Mouse (Mus musculus): Measurements from ENCODE around the gene Dlk1.

Dlk1 gene

GRCm38 (mm10) chr12:109452592-109452991 lies at the start of gene Dlk1:
TSS of gene Dlk1 (plus strand) at chr12:109452823.
- DNase-seq (ENCODE audit: low spot score), result no peak

- DNase-seq (ENCODE audit: low spot score), result no peak
Observed at GRCm38 (mm10) chr12:109402943-109403342, 49.7 kb upstream of the Dlk1 start.

DNA sequence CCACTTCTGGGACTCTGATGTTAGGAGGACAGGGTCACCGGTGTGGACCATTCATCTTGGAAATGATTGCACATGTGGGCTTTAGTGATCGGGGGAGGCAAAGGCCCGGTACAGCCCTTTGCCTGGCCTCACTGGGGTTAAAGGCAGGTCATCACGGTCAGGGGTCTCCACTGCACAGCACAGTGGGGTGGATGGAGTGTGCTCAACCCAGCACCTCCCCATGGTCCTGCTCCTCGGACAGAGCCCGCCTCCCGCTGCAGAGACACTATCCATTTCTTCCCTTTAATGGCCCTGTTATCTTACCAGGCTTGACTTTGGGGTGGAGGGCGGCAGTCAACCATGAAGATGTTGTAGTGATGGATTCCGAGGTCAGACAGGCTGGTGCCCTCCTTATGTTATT lies 48.9 kb upstream of the Dlk1 start:
- no peak for DNase-seq (ENCODE audit: low spot score)

- no peak for DNase-seq (ENCODE audit: low spot score)
Observed at GRCm38 (mm10) chr12:109406018-109406417, 46.6 kb upstream of the Dlk1 start.

DNA sequence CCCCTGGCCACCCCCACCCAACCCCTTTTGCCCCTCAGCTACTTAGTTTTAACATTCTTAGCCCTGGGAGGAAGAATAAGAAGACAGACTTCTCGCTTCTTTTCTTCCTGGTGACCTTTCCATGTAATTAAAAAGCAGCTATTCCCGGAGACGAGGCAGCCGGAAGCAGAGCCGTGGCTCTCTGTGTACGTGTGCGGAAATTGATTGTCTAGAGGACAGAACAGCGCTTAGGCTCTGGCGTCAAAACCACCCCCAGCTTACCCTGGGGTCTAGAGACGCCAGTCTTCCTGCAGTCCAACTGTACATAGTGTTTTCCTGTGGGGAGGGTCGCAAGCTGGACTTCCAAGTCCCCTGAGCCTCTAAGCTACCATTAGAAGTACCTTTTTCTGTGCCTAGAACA lies 41.9 kb upstream of the Dlk1 start:
- DNase-seq (ENCODE audit: low spot score), result no peak

- no peak for DNase-seq (ENCODE audit: low spot score)
Observed at GRCm38 (mm10) chr12:109411172-109412070, 41.2 kb upstream of the Dlk1 start.

DNA sequence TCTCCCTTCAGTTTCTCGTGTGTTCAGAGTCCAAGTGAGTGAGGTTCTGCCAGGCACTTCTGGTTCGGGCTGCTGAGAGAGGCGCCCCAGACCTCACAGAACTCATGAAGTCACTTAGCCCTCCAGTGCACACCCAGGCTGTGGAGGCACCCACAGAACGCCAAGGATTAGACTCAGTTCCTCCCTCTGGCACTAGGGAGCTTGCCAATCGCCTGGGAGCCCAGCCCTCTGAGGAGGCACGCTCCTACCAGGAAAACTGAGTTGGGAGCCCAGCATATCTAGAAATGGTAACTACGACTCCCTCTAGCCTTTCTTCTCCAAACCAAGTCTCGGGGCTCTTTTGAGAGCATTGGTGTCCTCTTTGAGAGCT lies 40.6 kb upstream of the Dlk1 start:
- no peak for DNase-seq (ENCODE audit: low spot score)

GRCm38 (mm10) chr12:109412675-109413074 lies 39.9 kb upstream of the Dlk1 start:
- peak; percentile 57 for DNase-seq (ENCODE audit: low spot score)

DNA sequence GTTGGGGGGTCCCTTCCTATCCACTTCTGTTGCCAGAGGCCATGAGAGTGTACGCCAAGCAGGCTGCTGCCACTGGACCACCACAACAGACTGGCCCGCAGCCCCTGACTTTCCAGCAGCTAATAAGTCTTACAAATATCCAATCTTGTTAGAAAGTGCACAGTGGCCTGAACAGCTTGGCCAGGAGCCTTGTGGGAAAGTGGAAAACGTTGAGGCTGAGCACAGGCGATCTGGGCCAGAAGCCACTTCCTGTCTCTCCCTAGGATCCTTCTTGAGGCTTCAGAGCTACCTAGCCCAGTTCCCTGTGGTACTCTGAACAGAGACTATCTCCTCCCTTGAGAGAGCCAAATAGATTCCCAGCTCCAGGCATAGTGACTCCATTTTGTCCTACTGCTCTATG lies 39.3 kb upstream of the Dlk1 start:
- DNase-seq (ENCODE audit: low spot score), result no peak

DNA sequence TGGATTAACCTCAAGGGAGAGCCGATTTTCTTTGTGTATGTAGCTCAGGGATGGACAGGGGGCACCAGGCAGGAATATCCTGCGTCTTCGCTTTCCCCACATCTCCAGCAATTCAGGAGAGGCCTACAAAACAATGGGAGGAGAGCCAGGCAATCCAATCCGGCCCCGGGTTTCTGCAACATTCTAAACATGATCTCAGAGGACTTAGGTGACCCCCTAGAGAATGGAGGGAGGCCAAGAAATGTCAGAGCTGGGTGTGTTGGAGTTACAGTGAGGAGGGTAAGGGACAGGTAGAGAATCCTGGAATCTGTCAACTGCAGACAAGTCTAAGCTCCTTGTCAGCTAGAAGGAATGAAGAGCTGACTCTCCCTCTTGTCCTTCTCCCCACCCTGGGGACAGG lies 35.9 kb upstream of the Dlk1 start:
- no peak for DNase-seq (ENCODE audit: low spot score)

DNA sequence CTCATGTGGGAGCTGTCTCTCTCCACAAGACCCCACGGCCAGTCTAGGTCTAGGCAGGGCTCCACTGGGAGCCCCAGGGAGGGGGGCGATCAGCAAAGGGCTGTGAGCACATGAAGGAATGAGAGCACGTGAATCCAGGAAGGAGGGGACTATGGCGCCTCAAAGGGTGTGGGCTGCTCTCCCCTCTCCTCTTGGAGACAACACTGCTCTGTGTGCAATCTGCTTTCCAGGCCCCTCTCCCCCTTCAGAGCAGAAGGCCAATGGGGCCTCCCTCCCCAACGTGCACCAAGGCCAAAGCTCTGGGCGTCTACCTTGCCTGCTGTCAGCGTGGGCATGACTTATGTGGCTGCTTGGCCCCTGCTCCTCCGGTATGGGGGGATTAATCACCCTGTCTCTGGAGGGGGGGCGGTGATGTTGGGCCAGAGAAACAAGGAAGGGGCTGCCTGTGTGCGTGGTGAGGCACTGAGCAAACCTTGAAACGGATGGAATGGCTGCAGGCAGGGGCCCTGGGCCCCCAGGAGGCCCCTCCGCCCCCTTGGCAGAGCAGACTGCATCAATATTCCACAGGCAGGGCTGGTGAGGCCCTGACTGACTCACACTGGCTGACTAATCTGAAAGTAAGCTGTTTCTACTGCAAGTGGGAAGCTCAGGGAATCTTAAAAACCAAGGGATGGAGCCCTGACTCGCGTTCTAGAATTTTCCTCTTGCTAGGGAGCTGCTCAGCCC lies 35.0 kb upstream of the Dlk1 start:
- peak; percentile 35 for DNase-seq (ENCODE audit: low spot score)

GRCm38 (mm10) chr12:109420006-109420405 lies 32.6 kb upstream of the Dlk1 start:
- DNase-seq (ENCODE audit: low spot score), result no peak

DNA sequence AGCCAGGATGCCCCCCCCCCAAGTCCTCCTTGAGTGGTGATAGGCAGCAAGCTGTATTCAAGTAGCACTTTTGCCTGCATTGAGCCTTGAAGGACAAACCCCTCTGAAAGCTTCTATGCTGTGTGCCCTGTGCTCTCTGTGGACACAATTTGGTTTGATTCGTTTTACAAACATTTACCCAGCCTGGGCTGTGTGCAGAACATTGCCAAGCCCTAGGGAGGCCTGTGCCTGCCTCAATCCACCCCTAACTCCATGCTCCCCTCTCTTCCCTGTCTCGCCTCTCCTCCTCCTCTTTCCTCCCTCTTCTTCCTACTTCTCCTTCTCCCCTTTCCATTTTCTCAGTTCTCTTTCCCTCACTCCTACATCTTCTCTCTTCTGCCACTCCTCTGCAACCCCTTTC lies 29.5 kb upstream of the Dlk1 start:
- DNase-seq (ENCODE audit: low spot score), result no peak

DNA sequence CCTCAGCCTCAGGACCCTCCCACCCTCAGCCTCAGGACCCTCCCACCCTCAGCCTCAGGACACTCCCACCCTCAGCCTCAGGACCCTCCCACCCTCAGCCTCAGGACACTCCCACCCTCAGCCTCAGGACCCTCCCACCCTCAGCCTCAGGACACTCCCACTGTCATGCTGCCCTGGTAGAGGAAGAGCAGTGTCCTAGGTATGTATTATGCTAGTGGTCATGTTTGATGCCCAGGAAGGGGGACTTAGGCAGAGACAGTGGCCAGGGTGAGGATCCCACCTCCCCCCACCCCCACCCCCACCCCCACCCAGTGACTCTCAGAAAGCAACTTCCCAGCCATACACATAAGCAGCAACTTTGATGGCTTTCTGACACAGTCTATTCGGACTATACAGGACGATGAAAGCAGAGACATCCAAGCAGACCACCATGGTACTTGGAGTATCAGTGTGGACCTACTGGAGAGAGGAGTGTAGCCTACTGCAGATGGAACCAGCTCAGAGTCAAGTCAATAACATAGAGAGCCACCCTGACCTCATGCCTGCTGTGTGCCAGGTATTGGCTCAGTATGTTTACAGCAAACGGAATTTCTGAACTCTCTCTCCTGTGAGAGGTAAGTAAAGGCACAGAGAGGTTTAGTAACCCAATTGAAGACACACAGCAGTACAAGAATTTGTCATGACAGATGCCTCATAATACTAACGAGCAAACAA lies 28.8 kb upstream of the Dlk1 start:
- DNase-seq (ENCODE audit: low spot score), result no peak

DNA sequence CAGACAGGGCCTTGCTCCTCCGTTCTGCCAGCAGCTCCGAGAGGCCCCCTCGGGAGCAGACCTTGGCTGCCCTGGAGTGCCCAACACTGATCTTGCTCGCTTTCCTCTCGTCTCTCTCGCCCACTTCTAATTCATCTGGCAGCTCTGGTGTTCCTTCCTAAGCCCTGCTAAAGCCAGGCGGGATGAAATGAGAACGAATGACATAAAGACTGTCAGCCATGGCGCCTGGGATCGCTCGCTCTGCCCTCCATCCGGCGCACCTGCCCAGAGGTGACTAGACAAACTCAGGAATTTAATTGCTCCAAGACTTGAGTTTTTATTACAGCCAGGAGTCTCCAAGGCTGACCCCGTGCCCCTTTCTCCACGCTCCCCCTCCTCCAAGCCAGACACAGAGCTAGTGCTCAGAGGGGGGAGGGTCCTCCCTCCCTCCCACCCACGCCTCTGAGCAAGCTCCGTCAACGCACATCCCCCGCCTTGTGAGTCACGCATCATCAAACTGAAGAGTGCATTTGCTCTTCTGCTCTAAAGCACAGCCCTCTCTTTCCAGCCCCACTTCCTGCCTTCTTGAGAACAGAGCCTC lies 27.8 kb upstream of the Dlk1 start:
- no peak for DNase-seq (ENCODE audit: low spot score)

DNA sequence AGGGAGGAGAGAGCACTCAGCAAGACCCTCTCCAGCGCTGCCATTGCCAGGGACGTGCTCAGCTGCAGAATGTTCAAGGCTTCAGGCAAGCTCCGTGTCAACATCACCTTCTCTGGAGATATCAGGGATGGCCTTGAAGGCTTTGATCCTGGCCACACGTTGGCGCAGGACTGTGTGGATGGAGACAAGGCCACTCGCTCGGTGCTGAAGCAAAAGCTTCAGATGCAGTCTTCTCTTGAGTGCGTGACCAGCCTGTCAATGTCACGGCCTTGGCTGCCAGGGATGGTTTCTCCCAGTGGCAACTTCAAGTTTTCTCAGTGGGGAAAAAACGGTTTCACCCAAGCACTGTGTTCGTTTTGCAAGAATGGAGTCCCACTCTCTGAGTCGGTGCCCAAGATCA lies 26.6 kb upstream of the Dlk1 start:
- DNase-seq (ENCODE audit: low spot score), result no peak

DNA sequence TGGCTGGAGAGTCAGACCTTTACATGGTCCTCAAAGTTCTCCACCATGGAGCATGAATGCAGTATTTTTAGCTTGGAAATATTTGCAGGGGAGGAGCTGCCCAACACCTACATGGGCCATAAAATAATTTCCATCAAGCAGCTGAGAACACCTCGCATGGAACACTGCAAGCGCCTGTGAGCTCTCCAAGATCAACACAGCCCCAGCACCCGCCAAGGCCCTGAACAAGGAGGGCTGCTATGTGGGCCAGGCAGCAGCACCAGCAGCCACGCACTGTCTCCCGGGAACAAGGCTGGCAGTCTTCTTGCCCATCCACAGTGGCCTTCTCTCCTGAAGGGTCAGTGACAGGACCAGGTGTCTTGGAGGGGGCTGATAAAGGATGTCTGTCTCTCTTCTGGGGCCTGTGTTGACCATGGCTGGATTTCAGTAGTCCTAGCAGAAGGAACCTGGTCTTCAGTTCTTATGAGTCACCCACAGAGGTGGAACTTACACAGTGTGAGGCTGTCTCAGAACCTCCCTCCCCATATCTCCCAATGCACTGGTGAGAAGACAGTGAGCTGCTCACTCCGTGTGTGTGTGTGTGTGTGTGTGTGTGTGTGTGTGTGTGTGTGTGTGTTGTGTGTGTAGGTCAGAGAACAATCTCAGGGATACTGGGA lies 20.0 kb upstream of the Dlk1 start:
- no peak for DNase-seq (ENCODE audit: low spot score)

GRCm38 (mm10) chr12:109436367-109436807 lies 16.2 kb upstream of the Dlk1 start:
- peak; percentile 73 for DNase-seq (ENCODE audit: low spot score)

DNA sequence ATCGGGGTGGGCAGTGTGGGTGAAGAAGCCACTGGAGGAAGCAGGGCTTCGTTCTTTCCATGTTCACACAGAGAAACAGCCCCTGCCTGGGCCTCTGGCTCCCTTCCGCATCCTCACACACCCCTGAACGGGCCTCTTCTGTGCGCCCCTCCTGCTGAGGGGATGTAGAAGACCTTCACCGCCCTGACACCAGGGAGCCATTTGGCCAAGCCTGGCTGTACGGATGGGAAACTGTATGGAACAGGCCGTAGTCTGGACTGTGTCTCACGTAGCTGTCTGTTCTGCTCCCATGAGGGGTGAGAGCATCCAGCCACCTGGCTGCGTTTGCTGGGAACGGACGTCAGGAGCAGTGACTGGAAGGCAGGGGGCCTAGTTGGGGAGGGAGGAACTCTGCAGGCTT lies 15.8 kb upstream of the Dlk1 start:
- DNase-seq (ENCODE audit: low spot score), result no peak

DNA sequence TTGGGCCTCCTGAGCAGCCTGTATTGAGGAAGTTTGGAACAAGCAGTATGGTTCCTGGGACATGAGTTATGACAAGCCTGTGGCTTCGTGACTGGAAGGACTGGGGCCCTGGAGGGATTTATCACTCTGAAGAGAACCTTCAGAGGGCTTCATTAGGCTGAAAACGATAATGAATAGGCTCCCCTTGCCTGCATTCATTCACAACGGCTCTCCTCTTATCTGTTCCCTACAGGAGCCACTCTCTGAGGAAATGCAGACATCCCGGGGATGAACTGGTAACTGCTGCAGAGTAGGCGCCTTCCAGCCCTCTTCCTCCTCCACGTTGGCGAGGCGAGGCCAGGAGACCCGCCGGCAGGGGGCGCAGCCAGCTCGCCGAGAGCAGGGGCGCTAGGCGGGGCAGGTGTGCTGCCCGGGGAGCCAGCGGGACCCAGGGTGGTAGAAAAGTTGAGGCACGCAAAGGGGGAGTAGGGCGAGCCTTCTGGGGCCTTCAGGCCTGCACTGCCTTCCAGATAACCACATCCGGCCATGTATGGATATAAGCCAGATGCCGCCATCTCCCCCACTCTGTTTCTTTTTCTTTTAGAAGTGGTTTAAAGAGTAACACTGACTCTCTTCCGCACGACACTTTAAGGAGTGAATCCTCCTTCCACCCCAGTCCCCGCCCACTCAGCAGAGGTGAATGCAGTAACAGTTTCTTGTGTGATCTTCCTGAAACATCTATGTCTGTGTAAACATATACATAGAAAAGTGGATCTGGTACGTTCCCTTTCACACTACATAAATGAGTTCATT lies 14.9 kb upstream of the Dlk1 start:
- DNase-seq (ENCODE audit: low spot score), result peak; percentile 83

DNA sequence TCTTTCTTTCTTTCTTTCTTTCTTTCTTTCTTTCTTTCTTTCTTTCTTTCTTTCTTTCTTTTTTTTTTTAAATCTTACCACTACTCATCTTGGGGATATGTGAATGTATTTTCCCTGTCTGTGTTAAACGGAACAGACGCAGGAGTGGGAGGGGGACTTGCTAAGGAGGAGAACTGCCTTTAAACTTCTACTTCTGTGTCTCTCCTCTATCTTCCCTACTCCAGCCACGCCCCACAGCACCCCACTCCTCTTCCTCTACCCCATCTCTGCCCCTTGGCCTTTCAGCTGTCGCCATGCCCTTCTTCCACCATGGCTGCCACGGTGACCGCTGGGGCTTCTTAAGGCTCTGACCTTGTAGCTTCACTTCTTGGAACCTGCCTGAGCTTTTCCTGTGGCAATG lies 14.2 kb upstream of the Dlk1 start:
- DNase-seq (ENCODE audit: low spot score), result no peak

All from retina, embryonic 14.5 days (tissue).